Mouse (Mus musculus) layer of hippocampus, adult 9-10 months (tissue): ENCODE data around the gene Tmc2.

Experiments
- DNase-seq: peaks from one replicate; pipeline ENCODE4 v3.0.0; 2022; ENCODE audit warnings: low spot score

Gene Tmc2

DNA sequence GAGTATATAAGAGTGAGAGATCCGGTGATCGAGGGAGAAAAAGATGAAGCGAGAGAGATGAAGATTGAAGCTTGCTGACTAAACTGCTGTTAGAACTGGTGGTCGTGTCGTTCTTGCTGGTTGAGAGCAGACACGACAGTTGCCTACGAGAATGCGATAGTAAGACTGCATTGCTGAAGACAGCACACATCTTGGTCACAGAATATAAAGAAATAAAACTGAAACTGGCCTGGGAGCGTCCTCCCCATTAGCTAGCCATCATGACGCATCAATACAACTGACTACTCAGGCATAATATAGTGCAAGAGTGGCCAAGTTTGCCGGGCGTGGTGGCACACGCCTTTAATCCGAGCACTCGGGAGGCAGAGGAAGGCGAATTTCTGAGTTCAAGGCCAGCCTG, at the start of gene Tmc2:
Gene Tmc2 (plus strand): TSS at position 301 of the 400 bp plus-strand sequence.
- DNase-seq = no peak

DNA sequence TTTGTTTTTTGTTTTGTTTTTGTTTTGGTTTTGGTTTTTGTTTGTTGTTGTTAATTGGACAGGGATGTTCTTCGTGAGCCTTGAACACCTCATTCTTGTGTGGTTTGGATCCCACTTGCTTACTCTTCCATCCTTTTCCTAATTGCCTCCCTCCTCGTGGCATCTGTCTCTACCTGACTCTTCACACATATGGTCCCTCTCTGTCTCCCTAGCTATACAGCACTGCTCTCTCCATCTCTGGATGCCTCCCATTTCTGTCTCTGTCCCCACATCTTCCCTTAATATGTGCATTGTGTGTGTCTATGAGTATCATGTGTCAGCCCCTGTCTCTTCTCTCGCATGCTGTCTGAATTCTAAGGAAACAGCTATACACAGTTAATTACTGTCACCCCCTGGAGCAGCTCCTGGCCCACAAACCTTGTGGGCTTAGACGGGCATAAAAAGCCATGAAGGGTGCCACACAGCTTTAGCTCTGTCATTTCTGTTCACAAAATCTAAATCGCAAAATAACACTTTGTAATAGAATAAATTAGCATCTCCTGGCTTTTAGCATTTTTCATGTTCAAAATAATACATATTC, 48.8 kb upstream of the Tmc2 start:
- DNase-seq = no peak

DNA sequence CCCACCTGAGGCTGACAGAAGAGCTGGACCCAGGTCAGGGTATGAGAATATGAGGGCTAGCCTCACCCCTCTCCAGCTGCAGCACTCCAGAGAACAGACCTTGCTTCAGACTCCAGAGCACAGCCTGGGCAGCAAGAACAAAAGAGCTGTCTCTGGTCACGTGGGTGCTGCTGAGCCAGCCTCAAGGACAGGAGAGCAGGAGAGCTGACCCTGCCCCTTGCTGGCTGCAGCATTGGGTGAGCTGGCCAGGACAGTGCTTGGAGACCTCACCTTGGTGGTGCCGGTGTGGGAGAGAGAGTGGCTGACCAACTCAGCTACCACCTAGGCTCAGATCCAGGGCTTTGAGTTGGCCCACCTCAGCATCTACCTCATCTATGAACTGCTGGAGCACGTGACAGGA, 39.8 kb upstream of the Tmc2 start:
- DNase-seq = no peak

GRCm38 (mm10) chr2:130155851-130156250, 39.1 kb upstream of the Tmc2 start:
- no peak for DNase-seq

DNA sequence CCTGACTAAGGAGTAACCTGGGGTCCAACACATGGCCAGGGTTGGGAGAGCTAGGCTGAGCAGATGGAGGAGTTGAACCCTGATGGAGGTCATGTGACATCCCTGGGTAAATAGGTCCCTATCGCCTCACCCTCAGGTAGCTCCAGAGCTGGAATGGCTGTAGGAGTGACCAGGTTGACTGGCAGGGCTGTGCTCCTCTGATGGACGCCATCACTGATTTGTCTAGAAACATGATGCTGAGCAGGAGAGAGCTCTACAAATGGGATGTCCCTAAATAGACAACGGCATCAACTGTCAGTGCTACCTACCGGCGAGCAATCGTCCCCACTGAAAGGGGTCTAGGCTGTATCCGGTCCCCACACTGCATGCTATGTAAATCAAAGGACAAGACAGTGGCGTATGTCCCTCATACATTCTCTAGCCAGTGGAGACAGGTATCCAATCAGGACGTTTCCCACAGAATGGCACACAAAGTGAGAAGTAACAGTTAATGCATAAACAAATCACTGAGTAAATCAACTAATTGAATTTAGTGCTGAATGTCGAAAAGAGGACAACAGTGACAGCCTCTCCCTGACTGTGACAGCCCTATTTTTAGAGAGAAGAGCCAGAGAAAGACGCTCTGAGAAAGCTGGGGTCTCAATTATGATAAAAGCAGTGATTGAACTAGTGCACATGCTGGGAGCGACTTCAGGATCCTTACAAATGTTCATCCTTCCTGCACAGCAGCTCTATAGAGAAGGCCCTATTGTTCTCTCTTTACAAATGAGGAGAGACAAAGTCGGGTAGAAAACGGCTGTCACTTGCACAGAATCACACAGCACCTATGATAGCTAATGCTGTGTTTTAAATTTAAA, 37.5 kb upstream of the Tmc2 start:
- DNase-seq = no peak

DNA sequence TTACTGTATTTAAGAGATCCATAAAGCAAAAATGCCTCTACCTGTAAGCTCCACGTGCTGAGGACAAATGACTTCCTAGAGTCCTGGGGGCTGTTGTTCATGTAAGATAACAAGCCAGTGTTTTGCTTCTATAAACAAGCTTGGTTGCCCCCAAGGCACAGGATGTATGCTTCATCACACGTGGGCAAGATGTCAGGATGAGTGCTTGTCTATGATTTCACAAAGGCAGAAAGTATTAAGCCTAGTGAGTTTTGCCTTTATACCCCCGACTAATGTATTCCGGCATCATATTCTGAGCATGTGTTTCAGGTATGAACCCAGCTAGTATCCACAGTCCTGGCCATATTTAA, 36.9 kb upstream of the Tmc2 start:
- DNase-seq = no peak

- DNase-seq = no peak
Measured at GRCm38 (mm10) chr2:130162701-130163100, 32.3 kb upstream of the Tmc2 start.

DNA sequence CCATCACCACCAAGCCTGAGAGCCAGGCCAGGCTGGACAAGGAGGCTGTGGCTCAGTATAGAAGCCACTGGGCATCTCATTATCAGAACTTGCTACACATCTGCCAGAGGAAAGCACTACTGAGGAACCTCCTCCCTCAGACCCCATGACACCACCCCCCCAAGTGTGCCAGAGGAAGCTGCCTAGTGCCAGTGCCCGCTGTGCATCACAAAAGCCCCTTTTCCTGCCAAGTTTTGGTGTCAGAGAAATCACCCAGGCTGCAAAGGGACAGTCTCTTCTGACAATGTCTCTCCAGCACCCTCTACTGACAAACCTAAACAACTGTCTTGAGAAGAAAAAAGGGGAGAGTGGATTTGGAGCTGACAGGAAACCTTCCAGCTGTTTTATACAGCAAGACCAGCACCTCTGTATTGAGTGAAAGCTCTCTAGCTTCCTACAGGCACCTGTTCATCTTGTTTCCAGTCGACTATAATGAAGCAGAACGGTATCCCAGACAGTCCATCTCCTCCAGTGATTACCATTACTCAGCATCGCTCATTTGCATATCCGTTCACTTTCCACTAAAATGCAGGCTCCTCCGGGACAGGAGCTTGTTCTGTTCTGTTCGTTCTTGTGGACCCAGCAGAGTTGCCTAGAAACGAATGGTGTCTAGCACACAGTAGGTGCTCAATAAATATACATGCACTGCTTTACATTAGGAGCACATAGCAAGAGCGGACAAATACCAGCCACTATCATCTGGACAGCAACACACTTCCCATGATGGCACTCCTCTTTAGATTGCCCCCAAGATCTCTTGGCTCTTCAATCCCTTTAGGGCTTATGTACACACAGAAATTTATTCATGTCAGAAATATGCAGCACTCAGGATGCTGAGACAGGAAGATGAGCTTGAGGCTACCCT, 28.4 kb upstream of the Tmc2 start:
- no peak for DNase-seq

DNA sequence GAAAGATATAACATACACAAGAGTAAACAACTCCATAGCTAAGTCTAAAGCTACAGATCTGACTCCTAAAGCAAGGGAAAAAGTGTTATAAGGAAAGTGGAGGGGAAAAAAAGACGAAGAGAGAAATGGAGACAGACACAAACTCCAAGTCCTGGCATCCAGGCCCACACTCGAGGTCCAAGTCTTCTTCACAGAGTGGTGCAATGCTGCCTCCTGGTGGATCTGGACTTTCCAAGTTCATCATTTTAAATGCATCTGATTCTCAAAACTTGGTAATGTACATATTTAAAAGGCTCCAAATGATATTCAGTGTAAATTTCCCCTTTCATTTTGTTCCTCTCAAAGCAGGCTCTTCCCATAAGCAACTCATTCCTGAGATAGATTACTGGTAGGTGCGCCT, 27.1 kb upstream of the Tmc2 start:
- DNase-seq = no peak

DNA sequence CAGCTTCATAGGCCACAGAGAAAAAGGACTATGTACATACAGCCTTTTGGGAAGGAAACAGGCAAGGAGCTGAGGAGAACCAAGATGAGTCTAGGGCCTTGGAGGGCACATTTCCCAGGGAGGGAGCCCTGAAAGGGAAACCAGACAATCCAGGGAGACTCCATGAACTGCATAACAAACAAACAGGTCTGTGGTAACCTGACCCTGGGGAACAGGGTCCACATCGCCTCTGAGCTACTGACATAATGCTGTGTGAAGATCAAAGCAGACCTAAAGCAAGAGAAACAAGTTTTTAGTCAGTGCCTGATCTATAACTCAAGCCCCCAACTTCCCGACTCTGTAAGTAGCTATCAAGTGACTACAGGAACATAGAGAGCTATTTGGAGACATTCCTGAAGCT, 23.3 kb upstream of the Tmc2 start:
- no peak for DNase-seq

DNA sequence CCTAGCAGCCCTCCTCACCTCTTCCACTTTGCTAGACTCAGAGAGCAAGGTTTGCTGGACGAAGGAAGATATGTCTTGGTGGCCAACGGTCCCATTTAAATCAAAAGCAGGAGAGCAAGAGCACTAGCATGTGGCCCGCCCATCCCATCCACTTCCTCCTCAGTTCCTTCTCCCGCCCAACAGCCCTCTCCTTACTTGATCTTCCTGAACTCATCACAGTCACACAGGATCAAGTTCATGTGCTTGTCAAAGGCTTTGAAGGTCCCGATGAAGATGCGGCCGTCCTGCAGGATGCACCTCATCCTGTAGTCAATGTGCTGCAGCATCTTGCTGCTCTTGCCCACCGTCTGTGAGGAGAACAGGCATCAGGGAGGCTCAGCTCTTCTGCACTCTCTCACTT, 18.2 kb upstream of the Tmc2 start:
- no peak for DNase-seq

DNA sequence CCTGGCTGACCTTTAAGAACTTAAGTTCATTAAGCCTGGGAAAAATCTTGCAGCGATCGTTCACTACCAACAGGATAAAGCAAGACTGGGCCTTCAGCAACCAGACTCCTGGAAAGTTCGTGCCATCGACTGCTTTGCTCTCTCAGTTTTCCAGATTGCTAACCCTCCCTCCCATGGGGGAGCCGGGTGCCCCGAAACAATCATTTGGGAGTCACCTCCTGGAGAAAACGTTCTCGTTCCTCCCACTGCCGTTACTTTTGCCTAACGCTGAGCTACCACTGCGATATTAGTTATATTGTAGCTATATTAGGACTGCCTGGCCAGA, 16.7 kb upstream of the Tmc2 start:
- no peak for DNase-seq

GRCm38 (mm10) chr2:130178706-130179506, 16.1 kb upstream of the Tmc2 start, which contains the start of gene Snrpb:
Gene Snrpb, minus strand, starts transcription at chr2:130179403.
- DNase-seq = peak; percentile 67

GRCm38 (mm10) chr2:130179507-130180019, 15.4 kb upstream of the Tmc2 start:
- DNase-seq = no peak

DNA sequence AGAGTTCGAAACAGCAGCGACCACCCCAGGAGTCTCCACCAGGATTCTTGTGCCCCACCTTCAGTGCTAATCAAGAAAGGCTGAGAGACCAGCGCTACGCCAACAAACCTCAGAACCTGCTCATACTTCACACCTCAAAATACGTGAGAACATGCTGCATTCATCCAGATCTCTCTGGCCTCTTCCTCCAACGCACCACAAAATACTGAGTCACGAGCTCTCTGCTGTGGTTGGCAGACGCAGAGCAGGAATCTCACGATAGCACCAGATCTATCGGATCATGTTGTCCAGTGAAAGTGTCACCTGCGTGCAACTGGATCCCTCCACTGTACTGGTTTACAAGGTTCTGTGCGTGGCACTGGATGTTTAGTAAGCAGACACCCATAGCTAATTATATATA, 6.6 kb upstream of the Tmc2 start:
- DNase-seq = no peak

DNA sequence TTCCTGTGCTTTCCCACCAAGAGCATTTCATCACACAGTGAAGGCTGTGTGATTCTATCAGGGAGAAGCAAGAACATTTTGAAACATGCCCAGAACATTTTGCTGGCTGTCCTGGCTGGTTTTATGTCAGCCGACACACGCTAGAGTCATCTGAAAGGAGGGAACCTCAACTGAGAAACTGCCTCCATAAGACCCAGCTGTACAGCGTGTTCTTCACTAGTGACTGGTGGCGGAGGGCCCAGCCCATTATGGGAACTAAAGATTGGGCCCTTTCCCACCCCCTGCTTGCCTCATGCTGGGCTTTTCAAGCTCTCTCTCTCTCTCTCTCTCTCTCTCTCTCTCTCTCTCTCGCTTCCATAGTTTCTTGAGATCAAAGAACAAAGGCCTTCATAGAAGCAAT, 6.0 kb downstream of the Tmc2 start:
- DNase-seq = no peak

DNA sequence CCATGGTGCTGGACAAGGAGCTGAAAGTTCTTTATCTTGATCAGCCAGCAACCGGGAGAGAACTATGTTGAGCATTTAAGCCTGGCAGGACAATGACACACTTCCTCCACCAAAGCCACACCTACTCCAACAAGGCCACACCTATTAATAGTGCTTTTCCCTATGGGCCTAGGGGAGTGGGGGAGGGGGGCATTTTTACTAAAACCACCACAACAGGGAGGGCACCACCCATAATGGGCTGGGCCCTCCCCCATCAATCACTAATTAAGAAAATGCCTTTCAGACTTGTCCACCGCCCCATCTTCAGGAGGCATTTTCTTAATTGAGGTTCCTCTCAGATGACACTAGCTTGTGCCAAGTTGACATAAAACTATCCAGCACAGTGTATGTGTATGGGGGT, 12.4 kb downstream of the Tmc2 start:
- no peak for DNase-seq

DNA sequence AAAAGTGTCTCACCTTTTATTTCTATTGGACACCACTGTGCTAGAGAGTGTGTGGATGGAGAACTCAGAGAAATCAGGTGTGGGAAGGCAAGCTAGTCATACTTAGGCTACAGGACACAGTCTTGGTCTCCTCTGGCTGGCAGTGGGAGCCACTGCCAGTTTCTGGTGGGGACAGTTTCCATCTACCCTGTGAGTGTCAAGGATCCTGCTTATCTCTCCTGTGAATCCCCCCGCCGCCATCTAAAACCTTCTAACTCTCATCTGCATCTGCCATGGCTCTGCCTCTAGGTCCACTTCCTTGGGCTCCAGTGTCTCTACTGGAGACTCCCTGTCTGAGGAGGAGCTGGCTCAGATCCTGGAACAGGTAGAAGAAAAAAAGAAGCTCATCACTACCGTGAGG, 13.0 kb downstream of the Tmc2 start:
- no peak for DNase-seq

DNA sequence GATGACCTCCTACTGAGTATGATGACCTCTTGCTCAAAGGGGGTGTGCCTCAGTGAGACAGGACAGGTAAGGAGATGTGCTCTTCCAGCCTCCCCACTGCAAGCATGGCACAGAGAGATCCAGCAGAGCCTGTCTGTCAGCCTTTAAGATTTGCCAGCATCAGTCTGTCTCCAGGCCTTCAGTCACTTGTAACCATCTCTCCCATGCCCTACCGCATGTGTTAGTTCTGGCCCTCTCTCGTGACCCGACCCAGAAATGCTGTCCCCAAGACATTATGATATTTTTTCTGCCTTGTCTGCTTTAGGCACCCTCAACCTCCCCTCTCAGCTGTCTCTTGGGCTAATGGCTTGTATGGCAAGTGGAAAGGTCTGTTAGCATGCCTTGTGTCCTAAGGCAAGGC, 14.6 kb downstream of the Tmc2 start:
- DNase-seq = no peak

DNA sequence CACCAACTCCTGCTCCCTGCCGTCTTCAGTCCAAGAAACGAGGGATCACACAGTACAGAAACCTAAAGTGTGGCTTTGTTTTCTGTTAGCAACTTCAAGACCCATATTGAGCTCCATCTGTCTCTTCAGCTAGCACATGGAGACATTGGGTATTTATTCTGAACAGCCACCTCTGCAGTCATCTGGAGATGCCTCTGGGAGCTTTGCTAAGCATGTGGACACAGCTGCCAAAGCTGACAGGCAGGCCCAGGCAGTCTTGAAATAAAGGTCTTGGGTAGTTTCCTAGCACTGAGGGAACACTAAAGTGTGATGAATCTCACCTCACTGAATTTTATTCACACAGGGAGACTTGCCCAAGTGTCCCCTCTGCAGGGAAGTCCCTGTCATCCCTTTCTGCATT, 16.6 kb downstream of the Tmc2 start:
- peak; percentile 9 for DNase-seq

DNA sequence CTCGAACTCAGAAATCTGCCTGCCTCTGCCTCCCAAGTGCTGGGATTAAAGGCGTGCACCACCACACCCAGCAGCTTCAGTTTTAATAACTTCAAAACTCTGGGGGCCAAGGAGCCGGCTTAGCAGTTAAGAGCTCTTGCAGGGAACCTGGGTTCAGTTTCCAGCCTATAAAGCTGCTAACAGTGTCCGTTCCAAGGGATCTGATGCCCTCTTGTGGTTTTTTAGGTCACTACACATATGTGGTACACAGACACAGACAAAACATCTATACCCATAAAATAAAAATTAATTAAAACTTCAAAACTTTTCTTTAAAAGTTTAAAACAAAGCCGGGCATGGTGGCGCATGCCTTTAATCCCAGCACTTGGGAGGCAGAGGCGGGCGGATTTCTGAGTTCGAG, 51.9 kb downstream of the Tmc2 start:
- peak; percentile 29 for DNase-seq

DNA sequence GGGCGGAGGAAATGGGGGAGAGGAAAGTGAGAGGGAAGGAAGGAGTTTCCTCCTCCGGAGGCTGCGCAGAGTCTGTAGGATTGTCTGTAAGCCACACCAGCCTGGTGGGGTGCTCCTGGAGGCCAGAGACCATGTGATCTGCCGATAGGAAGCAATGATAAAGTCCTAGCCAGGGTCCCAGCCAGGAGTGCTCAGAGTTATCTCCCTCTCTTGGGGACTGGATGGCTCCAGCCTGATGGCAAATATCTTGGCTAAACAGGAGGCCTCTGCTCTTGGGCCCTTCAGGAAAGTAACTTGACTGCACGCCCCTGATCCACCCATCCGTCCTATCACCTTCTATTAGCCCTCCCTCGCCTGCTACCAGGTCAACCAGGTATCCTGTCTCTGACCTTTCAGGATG, 53.2 kb downstream of the Tmc2 start:
- no peak for DNase-seq
